Mouse (Mus musculus) thymus, adult 2 months (tissue): ENCODE measurements at regions not wholly inside any gene's neighbourhood (a gene's known extent, or its start where the extent isn't known, plus 50 kb on each side); places are given as distances from the start of the nearest gene placed in this dataset.

ENCODE experiments used
- CTCF ChIP-seq: fragments of 200-500 bp; IDR thresholded peaks from 2 replicates; pipeline ENCODE4 v1.5.1; 2012; ENCODE audit warnings: mild to moderate bottlenecking, control low read depth, low read length, moderate library complexity, borderline replicate concordance; ENCODE audit not compliant: control insufficient read depth, poor library complexity, insufficient read depth; ENCODE audit errors: extremely low read depth
- POLR2A ChIP-seq: fragments of 200-500 bp; IDR thresholded peaks from 2 replicates; pipeline ENCODE4 v1.6.1; 2012; ENCODE audit warnings: mild to moderate bottlenecking, low read length, control low read depth, moderate library complexity; ENCODE audit not compliant: control insufficient read depth, poor library complexity, insufficient read depth; ENCODE audit errors: extremely low read depth

GRCm38 (mm10) chr13:115230494-115230893, 128.7 kb upstream of the Itga1 start:
- TF ChIP-seq POLR2A: no peak
- no peak for TF ChIP-seq CTCF
